Mouse (Mus musculus) frontal cortex, adult (tissue): Measurements from ENCODE around the gene D11Wsu47e.

Experiments
- ATAC-seq: cut with Nextera tagmentation; 2 replicates; pipeline ENCODE4 v1.9.2; 2017; ENCODE audit warnings: mild to moderate bottlenecking, moderate library complexity, mixed read lengths; ENCODE audit not compliant: low TSS enrichment

Gene D11Wsu47e

DNA sequence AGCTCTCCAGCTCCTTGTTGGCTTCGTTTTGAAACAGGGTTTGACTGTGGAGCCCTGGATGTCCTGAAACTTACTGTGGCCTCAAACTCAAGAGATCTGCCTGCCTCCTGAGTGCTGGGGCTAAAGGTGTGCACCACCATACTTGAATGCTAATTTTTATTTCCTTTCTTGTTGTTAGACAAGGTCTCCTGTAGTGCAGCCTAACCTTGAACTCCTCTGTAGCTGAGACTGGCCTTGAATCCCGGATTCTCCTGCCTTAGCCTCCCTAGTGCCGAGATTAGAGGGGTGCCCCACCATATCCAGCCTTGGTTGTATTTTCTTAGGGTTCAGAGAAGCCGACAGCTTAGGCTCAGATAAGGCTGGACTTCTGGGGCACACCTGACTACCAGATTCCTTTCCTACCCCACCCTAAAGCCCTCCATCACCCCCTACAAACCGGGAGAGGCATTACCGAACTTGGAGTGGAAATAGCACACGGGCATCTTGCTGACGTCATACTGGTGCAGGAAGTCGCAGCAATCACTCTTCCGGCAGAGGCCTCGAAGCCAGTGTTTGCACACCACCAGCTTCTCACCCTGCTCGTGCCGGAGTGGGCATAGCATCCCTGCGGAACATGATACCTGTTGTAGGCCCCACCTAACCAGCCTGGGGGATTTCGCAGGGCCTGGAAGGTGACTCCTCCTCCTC is 21.9 kb downstream of the D11Wsu47e start:
- ATAC-seq, result no peak

DNA sequence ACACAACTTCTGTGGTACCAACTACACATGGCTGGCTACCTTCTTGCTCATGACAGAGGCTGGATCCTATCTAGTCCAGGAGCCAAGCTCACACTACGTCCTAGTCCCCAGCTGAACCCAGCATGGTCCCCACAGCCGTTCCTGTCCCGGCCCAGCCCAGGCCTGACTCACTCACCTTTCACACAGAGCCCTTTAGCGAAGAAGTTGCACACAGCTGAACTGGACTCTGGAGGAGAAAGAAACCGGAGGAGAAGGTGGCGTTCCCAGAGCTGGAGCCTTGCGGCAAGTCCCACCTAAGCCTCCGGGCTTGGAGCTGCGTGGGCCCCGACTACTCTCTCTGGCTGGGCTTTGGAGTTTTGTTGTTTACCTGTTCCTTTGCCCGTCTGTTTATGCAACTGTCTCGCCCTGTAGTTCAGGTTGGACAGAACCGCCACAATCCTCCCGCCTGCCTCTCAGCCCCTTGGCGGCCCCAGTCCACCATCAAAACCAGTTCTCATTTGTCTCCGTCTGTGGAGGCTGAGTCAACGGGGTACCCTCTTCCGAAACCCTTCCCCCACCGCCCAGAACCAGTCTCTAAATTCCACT is 24.5 kb downstream of the D11Wsu47e start:
- no peak for ATAC-seq

DNA sequence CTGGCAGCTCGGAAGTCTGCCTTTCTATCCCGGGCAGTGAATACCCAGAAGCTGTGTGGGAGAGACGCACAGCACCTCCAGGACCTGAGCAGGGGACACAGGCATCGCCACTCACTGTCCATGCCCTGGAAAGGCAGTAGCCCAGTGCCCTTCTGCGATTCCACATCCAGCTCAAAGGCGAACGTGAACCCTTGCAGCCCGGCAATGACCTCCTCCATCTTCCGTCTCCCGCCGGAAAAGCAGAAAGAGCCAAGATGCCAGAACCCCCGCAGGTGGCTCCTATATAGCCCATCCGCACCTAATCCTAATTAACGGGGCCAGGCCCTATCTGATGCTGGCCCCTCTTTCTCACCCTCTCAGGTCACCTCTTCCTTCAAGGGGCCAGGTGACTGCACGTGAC is 25.1 kb downstream of the D11Wsu47e start:
- ATAC-seq, result no peak

DNA sequence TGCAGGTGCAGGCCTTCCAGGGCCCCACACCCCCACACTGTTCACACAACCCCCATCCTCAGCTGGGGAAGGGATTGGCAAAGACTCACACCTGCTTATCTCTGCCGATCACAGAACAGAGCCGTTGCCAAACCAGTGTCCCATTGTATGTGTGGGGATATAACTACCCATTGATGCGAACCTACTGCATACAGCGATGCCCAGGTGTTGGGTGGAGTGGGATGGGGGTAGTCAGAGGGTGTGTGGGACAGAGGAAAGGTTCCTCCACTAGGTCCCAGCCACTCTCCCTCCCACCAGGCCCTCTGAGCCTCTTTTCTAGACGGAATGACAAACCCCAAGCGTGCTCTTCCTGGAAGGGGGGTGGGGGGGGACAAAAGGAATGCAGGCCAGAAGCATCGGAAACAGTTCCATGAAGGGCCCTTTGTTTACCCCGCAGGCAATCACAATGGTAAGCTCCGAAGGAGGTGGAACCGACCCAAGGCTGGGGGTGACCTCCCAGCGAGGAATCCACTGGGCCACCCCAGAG is 25.6 kb downstream of the D11Wsu47e start, which contains the start of gene Cpsf4l:
Gene Cpsf4l, minus strand, starts transcription at position 287 of the 526 bp plus-strand sequence.
- ATAC-seq, result no peak

DNA sequence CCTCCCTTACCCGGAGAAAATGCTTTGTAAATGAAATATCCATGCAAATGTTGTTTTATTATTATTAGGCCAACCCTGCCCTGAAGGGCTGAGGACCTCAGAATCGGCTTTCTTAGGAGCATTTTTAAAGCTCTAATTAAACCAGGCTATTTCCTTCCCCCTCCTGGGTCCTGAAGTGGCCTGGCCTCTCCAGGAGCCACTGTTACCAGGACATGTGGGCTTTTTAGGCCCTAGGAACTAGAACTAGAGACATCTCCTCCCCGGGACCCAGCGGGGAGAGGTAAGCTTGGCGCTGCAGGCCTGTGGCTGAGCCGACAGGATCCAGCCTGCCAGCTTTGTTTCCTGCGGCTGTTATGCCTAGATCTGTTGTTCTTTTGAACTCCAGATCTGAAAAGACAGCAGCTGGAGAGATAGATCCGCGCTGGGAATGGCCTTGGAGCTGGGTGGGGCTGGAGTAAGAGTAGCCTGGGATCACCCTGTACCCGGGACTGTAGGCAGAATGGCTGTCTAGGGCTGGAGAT is 26.1 kb downstream of the D11Wsu47e start:
- ATAC-seq, result no peak

DNA sequence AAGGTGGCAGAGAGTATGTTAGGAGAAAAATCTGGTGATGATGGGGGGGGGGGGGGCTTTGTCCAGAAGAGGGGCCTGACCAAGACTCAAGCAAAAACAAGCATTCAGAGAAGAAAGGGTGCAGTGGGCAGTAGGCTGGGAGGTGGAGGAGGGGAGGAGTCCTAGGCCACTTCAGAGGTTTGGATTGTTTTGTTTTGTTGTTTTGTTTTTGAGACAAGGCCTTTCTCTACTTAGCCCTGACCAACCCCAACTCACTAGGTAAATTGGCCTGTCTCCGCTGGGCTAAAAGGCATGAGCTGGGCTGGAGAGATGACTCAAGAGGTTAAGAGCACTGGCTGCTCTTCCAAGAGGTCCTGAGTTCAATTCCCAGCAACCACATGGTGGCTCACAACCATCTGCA is 26.8 kb downstream of the D11Wsu47e start:
- no peak for ATAC-seq

DNA sequence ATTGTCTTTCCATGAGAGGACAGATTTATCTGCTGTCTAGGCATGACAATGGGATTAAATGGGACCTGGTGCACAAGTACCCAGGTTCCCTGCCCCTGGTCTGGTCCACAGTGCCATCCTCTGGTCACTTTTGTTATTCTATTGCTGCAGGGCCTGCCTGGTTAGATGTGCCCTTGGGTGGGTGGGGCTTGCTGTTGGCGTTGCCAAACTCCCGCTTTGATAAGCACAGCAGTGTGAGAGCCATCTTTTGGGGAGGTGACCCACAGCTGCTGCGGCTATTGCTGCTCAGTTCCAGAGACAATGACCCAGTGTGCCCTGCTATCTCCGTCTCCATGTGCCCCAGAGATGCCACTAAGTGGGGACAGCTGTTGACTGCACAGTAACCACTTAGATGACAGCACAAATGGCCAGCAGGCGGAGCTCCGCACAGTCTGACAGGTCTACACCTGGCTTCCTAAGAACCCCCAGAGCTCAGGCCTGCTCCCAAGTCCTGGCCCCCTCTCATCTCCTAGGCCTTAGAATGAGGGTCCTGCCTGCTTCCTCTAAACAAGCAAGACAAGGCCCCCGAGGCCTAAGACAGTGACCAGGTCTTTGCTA is 31.0 kb downstream of the D11Wsu47e start:
- no peak; the same call in 1 of the 2 replicates for ATAC-seq

DNA sequence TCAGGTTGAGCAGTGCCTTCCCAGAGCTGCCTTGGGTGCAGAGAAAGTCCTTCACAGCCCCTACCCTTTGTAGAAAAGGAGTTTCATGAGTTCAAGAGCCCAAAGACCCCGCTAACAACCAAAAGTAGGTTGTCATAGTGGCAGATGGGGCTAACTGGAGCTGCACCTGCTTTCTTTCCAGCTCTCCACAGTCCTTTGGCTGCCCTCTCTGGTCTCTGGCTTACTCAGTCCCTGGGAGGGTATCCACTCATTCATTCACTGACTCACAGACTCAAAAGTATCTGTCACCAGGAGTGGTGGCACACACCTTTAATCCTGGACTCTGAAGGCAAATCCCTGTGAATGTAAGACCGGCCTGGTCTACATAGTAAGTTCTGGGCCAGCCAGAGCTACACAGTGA is 31.9 kb downstream of the D11Wsu47e start:
- no peak for ATAC-seq

DNA sequence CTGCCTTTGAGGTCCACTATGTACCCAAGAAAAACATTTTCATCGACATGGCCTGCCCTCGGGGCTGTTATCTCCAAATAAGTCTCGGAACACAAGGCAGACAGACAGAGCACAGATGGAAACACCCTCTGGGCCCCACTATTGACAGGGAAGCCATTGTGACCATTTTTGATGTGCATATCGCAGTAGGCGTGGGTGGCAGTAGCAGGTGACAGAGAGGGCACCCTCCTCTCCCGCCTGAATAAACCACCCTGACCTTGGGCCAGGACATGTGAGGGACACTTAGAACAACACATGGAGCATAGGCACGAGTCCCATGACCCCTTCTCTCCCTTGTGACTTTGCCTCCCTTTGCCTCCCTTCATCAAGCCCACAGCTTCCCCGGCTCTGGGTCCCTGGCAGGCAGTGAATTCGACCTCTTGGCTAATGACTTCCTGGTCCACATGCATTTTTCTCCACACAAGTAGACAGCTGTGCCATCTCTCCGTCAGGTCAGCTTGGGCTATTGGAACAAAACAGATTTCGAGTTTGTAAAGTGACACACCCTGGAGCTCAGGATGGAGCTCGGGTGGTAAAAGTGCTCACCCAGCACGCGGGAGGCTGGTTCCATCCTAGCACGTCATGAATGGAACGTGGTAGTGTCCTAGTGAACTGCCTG is 33.7 kb downstream of the D11Wsu47e start:
- ATAC-seq, result no peak

DNA sequence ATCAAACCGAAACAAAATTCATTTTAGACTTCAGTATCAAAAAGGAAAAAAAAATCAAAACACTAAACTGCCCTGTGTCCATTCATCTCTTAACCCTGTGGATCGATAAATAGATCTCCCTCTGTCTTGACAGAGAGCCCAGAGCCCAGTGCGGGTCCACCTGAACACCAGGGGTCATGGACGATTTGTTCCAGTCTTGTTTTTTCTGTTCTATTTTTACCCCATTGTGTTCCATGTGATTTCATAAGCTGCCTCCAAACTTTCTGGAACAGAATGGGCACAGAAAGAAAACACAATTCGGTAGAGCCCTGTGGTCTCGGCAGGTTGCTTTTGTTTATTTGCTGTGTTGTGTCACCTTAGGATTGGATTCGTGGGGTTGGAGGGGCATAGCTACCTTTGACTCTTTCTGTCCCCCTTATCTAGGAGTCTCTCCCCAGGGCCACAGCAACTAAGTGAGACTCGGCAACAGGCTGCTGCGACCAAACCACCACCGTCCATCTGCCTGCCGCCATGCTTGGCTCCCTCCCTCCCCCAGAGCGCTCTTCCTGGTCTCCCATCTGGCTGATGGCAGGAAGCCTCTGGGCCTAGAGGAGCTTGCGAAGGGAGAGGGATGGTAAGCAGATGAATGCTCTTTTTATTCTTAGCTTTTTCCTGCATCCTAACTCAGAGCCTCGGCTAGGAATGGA is 38.3 kb downstream of the D11Wsu47e start:
- ATAC-seq, result peak; percentile 74

DNA sequence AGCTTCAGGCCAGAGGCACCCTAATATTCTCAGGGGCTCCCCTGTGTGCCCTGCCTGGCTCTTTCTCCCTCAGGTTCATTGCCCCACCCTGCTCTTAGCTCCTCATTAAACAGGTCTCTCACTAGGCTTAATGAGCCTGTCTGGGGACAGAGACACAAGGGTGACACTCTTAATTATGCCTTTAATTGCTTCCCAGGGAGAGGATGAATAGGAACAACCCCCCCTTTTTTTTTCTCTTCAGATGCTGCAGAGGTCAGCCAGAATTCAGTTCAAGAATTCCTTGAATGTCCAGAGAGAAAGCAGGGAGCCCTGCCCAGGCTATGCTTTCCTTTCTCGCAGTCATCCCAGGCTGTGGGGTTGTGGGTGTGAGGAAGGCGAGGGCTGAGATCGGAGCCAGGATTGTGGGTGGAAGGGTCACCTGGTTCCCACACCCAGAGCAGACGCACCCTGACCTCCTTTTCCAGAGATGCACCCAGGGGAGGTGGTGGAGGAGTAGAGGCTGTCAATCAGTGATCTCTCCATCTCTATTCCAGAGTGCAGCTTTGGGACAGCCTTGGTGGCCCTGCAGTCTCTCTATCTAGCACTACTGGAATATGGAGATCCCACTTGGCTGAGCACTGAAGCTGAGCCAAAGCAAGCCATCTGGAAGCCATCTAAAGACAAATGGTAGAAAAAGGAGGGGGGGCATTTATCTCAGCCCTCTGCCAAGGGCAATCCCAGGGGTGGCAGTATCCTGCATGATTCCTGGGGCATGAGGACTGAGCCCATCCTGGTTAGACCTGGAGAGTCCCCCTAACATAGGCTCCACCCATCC is 41.2 kb downstream of the D11Wsu47e start:
- 0 out of 2 replicates have a peak, but pooled peaks have one; percentile 31 for ATAC-seq

DNA sequence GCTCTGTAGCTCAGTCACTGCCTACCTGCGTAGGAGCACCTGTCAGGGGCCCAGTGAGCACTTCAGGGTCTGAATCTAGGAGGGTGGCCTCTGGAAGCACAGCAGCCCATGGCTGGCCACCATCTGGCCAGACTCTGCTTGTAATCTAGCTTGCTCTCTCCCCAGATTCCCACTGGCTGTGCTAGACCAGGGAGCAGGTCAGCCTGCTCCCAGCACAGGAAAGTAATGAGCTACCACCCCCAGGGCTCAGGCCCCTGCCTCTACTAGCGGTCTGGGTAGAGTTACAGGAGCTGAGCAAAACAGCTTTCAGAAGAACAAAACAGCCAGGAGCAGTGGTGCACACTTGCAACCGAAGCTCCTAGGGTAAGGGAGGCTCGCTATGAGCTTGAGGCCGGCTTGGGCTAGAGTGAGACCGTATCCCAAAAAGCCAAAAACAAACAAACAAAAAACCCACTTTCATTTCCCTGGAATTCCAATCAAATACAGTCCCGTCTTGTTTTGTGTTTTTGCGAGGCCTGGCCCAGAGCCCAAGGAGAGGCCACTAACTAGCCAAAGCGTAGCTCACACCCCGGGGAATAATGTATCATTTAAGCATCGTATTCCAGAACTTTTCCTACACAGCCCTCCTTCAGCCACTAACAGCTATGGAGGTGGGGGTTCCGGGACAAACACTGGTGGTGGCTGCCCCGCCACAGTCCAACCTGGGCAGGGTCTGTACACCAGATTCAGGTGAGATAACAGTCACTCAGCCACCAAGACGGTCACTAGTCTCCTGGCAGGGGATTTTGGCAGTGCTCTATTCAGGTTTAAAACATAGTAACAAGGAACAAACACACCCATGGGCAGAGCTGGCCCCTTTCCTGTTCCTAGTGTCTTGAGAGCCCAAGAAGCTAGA is 43.0 kb downstream of the D11Wsu47e start:
- no peak for ATAC-seq

DNA sequence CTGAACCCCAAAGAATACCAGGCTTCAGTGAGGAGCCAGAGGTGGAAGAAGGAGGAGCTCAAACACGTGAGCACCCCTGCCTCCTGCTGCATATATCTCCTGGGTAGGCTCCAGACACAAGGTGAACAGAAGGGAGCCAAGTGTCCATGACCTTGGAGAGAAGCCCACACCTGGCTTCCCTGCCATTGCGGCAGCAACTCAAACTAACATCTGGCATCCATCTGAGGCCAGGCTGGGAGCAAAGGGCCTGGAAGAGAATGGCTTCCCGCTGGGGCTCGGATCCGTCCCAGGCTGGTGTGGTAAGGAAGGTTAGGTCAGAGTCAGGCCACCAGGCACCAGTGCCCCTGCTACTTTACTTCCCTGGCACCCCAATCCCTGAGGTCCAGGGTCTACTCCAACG is 43.8 kb downstream of the D11Wsu47e start:
- ATAC-seq, result no peak

DNA sequence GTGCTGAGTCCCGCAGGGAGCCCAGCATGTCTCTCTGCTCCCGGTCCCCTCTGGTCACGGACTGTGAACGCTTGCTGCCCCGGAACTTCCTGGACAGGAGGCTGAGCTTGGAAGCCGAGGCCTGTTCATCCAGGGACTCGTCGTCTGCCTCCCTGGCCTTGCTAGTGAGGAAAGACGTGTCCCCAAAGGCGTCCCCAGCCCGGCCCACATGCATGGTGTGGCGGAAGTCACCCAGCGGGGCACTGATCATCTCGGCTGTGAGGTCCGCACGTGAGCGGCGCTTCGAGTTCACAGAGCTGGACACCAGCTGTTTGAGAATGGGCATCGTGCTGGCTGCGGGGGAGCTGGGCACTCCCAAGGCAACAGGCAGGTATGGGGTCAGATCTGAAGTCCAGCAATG is 45.0 kb downstream of the D11Wsu47e start:
- no peak for ATAC-seq

DNA sequence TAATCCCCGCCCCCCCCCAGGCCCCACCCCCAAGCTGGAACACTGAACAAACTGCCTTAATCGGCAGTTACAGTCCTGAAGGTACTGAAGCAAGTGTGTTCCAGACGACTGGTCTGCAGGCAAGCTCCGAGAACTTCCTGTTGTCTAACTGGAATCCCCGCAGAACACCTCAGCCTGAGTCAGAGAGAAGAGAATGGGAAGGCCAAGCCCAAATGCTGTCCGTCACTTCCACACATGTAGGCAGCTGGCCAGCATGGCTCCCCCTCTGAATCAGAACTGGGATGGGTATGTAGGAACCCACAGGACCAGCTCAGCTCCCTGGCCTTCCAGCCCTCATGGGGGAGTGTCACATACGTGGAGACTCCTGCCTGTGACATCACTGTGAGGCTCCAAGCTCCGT is 45.7 kb downstream of the D11Wsu47e start:
- no peak for ATAC-seq

DNA sequence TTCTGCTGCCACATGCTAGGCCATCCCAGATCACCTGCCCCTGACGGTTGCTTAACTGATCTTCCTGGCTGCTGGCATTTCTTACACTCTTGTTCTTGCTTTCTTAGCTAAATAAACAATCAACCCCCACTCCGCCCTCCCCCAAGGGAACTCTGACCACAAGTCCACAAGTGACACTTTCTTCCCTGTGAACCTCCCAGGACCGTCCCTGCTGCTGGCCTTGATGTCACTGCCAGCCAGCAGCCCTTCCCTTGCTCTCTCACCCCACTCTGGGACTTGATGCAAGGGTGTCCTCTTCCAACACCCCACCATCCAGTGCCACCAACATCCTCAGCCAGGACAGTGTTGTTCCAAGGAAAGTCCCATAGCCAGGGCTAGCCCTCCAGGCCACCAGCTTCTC is 46.7 kb downstream of the D11Wsu47e start:
- no peak for ATAC-seq

DNA sequence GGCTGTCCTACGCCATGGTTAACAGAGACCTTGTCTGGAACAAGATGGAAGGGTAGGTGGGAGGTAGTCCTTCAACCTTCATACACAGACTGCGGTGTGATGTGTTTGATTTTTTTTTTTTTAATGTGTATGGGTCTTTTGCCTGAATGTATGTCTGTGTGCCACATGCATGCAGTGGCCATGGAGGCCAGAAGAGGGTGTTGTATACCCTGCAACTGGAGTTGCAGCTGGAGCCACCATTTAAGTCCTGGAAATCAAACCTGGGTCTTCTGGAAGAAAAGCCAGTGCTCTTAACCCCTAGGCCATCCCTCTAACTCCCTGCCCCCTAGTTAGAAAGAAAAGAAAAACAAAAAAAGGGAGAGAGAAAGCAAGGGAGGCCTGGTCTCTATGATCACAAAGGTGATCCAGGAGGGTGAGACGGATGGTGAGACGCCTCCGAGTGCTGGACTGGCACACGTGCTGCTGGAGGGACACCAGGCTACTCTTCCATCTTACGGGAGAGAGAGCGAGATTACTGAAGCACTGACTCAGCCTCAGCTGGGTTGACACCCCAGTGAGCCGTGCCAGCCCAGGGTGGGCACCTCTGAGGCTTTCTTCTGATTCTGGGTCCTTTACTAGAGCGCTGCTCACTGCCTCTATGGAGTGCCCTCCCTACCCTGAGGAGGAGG is 47.9 kb downstream of the D11Wsu47e start:
- no peak for ATAC-seq

DNA sequence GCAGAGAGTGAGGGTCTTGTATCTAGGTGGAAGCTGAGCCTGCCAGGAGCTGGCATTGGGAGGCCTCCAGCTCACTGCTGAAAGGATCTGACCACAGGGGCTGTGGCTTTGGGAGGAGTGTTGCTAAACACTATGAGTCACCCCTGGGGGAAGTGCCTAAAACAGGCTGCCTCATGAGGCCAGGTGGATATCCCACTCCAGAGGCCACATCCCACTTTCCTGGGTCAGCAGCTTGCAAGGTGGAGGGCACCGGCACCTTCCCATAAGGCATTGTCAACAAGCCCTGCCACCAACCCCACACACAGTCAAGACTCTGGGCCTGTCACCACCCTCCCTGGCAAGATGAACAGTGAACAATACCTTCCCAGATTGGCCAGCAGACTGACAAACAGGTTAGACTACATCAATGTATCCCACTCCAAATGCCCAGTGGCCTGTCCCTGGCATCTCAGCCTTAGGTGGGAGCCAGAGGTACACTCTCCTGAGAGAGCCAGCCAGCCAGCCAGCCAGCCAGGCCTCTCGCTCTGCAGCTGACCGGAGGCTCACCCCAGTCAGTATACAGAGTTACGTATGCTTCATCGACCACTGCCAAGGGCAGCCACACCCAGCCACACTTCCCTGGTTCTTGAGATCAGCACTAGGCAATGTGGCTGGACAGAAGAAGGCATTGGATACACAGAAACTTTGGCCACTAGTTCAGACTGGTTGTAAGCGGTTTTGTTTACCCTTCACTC is 49.6 kb downstream of the D11Wsu47e start:
- no peak for ATAC-seq

DNA sequence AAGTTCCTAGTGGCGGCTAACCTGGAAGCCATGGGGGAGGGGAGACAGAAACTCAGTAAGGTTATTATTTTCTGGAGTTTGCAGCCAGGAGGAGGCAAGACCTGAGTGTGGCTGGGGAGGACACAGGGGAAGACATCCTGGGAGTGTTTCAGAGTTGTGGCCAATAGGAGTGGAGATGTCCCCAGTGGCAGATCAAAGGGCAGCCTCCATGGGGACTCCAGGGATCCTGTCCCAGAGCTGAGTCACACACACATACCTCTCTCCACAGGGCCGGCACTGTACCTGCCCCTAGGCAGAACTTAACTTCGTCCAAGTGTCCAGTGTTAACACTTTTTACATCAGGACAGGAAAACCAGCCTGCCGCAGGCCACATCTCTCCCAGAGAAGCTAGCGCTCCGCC is 50.9 kb downstream of the D11Wsu47e start:
- no peak for ATAC-seq
